Mouse (Mus musculus) ES-E14 (cell line): Measurements from ENCODE around the gene Robo1. TPM values are rescaled to one million over a fixed set of nuclear protein-coding genes. Genes with fewer than 3 reads are reported as not detected.

Experiments
- DNase-seq: peaks from one replicate; pipeline ENCODE4 v3.0.0-alpha.2; 2013; ENCODE audit warnings: low read depth, low spot score
- H3K27ac ChIP-seq: 2 replicates; pipeline ENCODE4 v1.5.1; 2012; ENCODE audit warnings: low read depth, mild to moderate bottlenecking, low read length, moderate library complexity, mixed read lengths; ENCODE audit not compliant: poor library complexity, insufficient read depth, severe bottlenecking
- H3K36me3 ChIP-seq: 2 replicates; pipeline ENCODE4 v1.6.1; 2012; ENCODE audit warnings: mild to moderate bottlenecking, low read length, moderate library complexity, mixed read lengths; ENCODE audit not compliant: control insufficient read depth, poor library complexity, insufficient read depth, severe bottlenecking
- H3K4me1 ChIP-seq, 2 experiments: fragments of 150-350 bp in 1 of 2; sonication (generic) in 1 of 2; 2 replicates each; pipeline ENCODE4 v1.6.1; 2012; ENCODE audit warnings: low read length in 2 of 2, mild to moderate bottlenecking in 1 of 2, mixed read lengths in 1 of 2; ENCODE audit not compliant: control insufficient read depth in 2 of 2, insufficient read depth in 2 of 2, poor library complexity in 1 of 2
- H3K4me3 ChIP-seq, 2 experiments: fragments of 150-350 bp in 1 of 2; sonication (generic) in 1 of 2; 2 replicates each; pipeline ENCODE4 v1.5.1; 2012; ENCODE audit warnings: low read length in 2 of 2, low read depth in 1 of 2, mild to moderate bottlenecking in 1 of 2, mixed read lengths in 1 of 2; ENCODE audit not compliant: insufficient read depth in 1 of 2, poor library complexity in 1 of 2, severe bottlenecking in 1 of 2
- H3K9ac ChIP-seq: 2 replicates; pipeline ENCODE4 v1.6.1; 2012; ENCODE audit warnings: low read depth, mild to moderate bottlenecking, low read length, mixed read lengths; ENCODE audit not compliant: poor library complexity, insufficient read depth, severe bottlenecking
- H3K9me3 ChIP-seq: fragments of 150-350 bp; sonication (generic); 2 replicates; pipeline ENCODE4 v1.6.1; 2012; ENCODE audit warnings: low read depth, mild to moderate bottlenecking, low read length; ENCODE audit not compliant: control insufficient read depth, insufficient read depth
- CHD2 ChIP-seq: IDR thresholded peaks from 2 replicates; pipeline ENCODE4 v1.6.1; 2014; ENCODE audit warnings: mild to moderate bottlenecking, low read depth, low read length, inconsistent platforms
- HCFC1 ChIP-seq: IDR thresholded peaks from 2 replicates; pipeline ENCODE4 v1.6.1; 2012; ENCODE audit warnings: low read length, inconsistent platforms, borderline replicate concordance; ENCODE audit not compliant: insufficient read depth
- MAFK ChIP-seq: IDR thresholded peaks from 2 replicates; pipeline ENCODE4 v1.6.1; 2014; ENCODE audit warnings: mild to moderate bottlenecking, low read depth, low read length, inconsistent platforms; ENCODE audit not compliant: insufficient read depth
- ZC3H11A ChIP-seq: IDR thresholded peaks from 2 replicates; pipeline ENCODE4 v1.6.1; 2012; ENCODE audit warnings: low read depth, mild to moderate bottlenecking, inconsistent platforms, low read length, borderline replicate concordance
- ZNF384 ChIP-seq: IDR thresholded peaks from 2 replicates; pipeline ENCODE4 v1.6.1; 2012; ENCODE audit warnings: low read depth, low read length, inconsistent platforms
- in situ Hi-C, 2 experiments: fragments of 600-800 bp; cut with MboI; formaldehyde crosslinking; loops; one replicate each; pipeline ENCODE4 v1.15.1; 2025; ENCODE audit warnings: low sequenced_read_pairs in 2 of 2, inconsistent platforms in 1 of 2; ENCODE audit not compliant: unreplicated experiment in 2 of 2
- total RNA-seq: library from RNA; depleted of rRNA; stranded (reverse); fragments of 300-350 nt; gene quantifications from 2 replicates; pipeline ENCODE4 v1.2.3, GENCODE M21; 2012

Robo1 gene
- total RNA-seq, 1 experiment = 20.5 TPM

GRCm38 (mm10) chr16:72610661-72611112, 302.6 kb downstream of the Robo1 start:
- TF ChIP-seq HCFC1 = no peak
- TF ChIP-seq ZC3H11A = no peak
- no peak overlapping the region for H3K27ac ChIP-seq
- no peak for DNase-seq
- no peak overlapping the region for H3K4me3 ChIP-seq
- H3K9ac ChIP-seq = no peak overlapping the region
- no peaks in the 10 kb centered on the region for H3K4me1 ChIP-seq
- in situ Hi-C loops = loop anchor here in 1 of 2 experiments (10.0 kb wide), 1 partner anchor 364 kb away; no protein-coding TSS in a partner anchor
- H3K36me3 ChIP-seq = no peaks in the 10 kb centered on the region
- no peaks in the 10 kb centered on the region for H3K9me3 ChIP-seq

- DNase-seq = no peak
- Histone ChIP-seq H3K27ac (no peak overlapping the region), H3K4me1 (no peaks in the 10 kb centered on the region), H3K9me3 (no peaks in the 10 kb centered on the region), H3K4me3 (no peak overlapping the region), H3K36me3 (no peaks in the 10 kb centered on the region), H3K9ac (no peak overlapping the region)
- in situ Hi-C loops = loop anchor here in 1 of 2 experiments (10.0 kb wide), 1 partner anchor 360 kb away; no protein-coding TSS in a partner anchor
- no peak for TF ChIP-seq MAFK
- no peak for TF ChIP-seq HCFC1
- peak; percentile 62; the same call in 1 of the 2 replicates for TF ChIP-seq ZC3H11A
- no peak for TF ChIP-seq ZNF384
- TF ChIP-seq CHD2 = no peak
Measured at GRCm38 (mm10) chr16:72614898-72615297, 306.8 kb downstream of the Robo1 start.

GRCm38 (mm10) chr16:72615360-72615759, 307.3 kb downstream of the Robo1 start:
- Histone ChIP-seq H3K9ac (no peak overlapping the region), H3K4me1 (no peaks in the 10 kb centered on the region), H3K9me3 (no peaks in the 10 kb centered on the region), H3K36me3 (no peaks in the 10 kb centered on the region), H3K27ac (no peak overlapping the region), H3K4me3 (no peak overlapping the region)
- DNase-seq = no peak
- in situ Hi-C loops = loop anchor here in 1 of 2 experiments (10.0 kb wide), 1 partner anchor 359 kb away; no protein-coding TSS in a partner anchor
- no peak for TF ChIP-seq ZC3H11A
- TF ChIP-seq ZNF384 = no peak
- no peak for TF ChIP-seq MAFK
- no peak for TF ChIP-seq CHD2
- TF ChIP-seq HCFC1 = no peak

- in situ Hi-C loops = no loop called here
- H3K27ac ChIP-seq = no peak overlapping the region
- no peaks in the 10 kb centered on the region for H3K36me3 ChIP-seq
- no peak overlapping the region for H3K4me3 ChIP-seq
- H3K9ac ChIP-seq = no peak overlapping the region
- TF ChIP-seq CHD2 (no peak), HCFC1 (no peak), MAFK (no peak), ZC3H11A (no peak), ZNF384 (no peak)
- no peaks in the 10 kb centered on the region for H3K4me1 ChIP-seq
- H3K9me3 ChIP-seq = no peaks in the 10 kb centered on the region
- no peak for DNase-seq
Measured at GRCm38 (mm10) chr16:72622371-72622770, 314.3 kb downstream of the Robo1 start.

GRCm38 (mm10) chr16:72622868-72623267, 314.8 kb downstream of the Robo1 start:
- Histone ChIP-seq H3K9me3 (no peaks in the 10 kb centered on the region), H3K4me3 (no peak overlapping the region), H3K9ac (no peak overlapping the region), H3K27ac (no peak overlapping the region), H3K4me1 (no peaks in the 10 kb centered on the region), H3K36me3 (no peaks in the 10 kb centered on the region)
- in situ Hi-C loops = no loop called here
- TF ChIP-seq ZC3H11A (no peak), ZNF384 (no peak), MAFK (no peak), HCFC1 (no peak)
- peak; percentile 6 for DNase-seq
